Mouse (Mus musculus) ES-E14 (cell line): ENCODE measurements at regions not wholly inside any gene's neighbourhood (a gene's known extent, or its start where the extent isn't known, plus 50 kb on each side); places are given as distances from the start of the nearest gene placed in this dataset.

Experiments
- DNase-seq: peaks from one replicate; pipeline ENCODE4 v3.0.0-alpha.2; 2013; ENCODE audit warnings: low read depth, low spot score
- H3K27ac ChIP-seq: 2 replicates; pipeline ENCODE4 v1.5.1; 2012; ENCODE audit warnings: low read depth, mild to moderate bottlenecking, low read length, moderate library complexity, mixed read lengths; ENCODE audit not compliant: poor library complexity, insufficient read depth, severe bottlenecking
- H3K36me3 ChIP-seq: 2 replicates; pipeline ENCODE4 v1.6.1; 2012; ENCODE audit warnings: mild to moderate bottlenecking, low read length, moderate library complexity, mixed read lengths; ENCODE audit not compliant: control insufficient read depth, poor library complexity, insufficient read depth, severe bottlenecking
- H3K4me1 ChIP-seq, 2 experiments: fragments of 150-350 bp in 1 of 2; sonication (generic) in 1 of 2; 2 replicates each; pipeline ENCODE4 v1.6.1; 2012; ENCODE audit warnings: low read length in 2 of 2, mild to moderate bottlenecking in 1 of 2, mixed read lengths in 1 of 2; ENCODE audit not compliant: control insufficient read depth in 2 of 2, insufficient read depth in 2 of 2, poor library complexity in 1 of 2
- H3K4me3 ChIP-seq, 2 experiments: fragments of 150-350 bp in 1 of 2; sonication (generic) in 1 of 2; 2 replicates each; pipeline ENCODE4 v1.5.1; 2012; ENCODE audit warnings: low read length in 2 of 2, low read depth in 1 of 2, mild to moderate bottlenecking in 1 of 2, mixed read lengths in 1 of 2; ENCODE audit not compliant: insufficient read depth in 1 of 2, poor library complexity in 1 of 2, severe bottlenecking in 1 of 2
- H3K9ac ChIP-seq: 2 replicates; pipeline ENCODE4 v1.6.1; 2012; ENCODE audit warnings: low read depth, mild to moderate bottlenecking, low read length, mixed read lengths; ENCODE audit not compliant: poor library complexity, insufficient read depth, severe bottlenecking
- H3K9me3 ChIP-seq: fragments of 150-350 bp; sonication (generic); 2 replicates; pipeline ENCODE4 v1.6.1; 2012; ENCODE audit warnings: low read depth, mild to moderate bottlenecking, low read length; ENCODE audit not compliant: control insufficient read depth, insufficient read depth
- CHD2 ChIP-seq: IDR thresholded peaks from 2 replicates; pipeline ENCODE4 v1.6.1; 2014; ENCODE audit warnings: mild to moderate bottlenecking, low read depth, low read length, inconsistent platforms
- HCFC1 ChIP-seq: IDR thresholded peaks from 2 replicates; pipeline ENCODE4 v1.6.1; 2012; ENCODE audit warnings: low read length, inconsistent platforms, borderline replicate concordance; ENCODE audit not compliant: insufficient read depth
- MAFK ChIP-seq: IDR thresholded peaks from 2 replicates; pipeline ENCODE4 v1.6.1; 2014; ENCODE audit warnings: mild to moderate bottlenecking, low read depth, low read length, inconsistent platforms; ENCODE audit not compliant: insufficient read depth
- ZC3H11A ChIP-seq: IDR thresholded peaks from 2 replicates; pipeline ENCODE4 v1.6.1; 2012; ENCODE audit warnings: low read depth, mild to moderate bottlenecking, inconsistent platforms, low read length, borderline replicate concordance
- ZNF384 ChIP-seq: IDR thresholded peaks from 2 replicates; pipeline ENCODE4 v1.6.1; 2012; ENCODE audit warnings: low read depth, low read length, inconsistent platforms
- in situ Hi-C, 2 experiments: fragments of 600-800 bp; cut with MboI; formaldehyde crosslinking; loops; one replicate each; pipeline ENCODE4 v1.15.1; 2025; ENCODE audit warnings: low sequenced_read_pairs in 2 of 2, inconsistent platforms in 1 of 2; ENCODE audit not compliant: unreplicated experiment in 2 of 2

DNA sequence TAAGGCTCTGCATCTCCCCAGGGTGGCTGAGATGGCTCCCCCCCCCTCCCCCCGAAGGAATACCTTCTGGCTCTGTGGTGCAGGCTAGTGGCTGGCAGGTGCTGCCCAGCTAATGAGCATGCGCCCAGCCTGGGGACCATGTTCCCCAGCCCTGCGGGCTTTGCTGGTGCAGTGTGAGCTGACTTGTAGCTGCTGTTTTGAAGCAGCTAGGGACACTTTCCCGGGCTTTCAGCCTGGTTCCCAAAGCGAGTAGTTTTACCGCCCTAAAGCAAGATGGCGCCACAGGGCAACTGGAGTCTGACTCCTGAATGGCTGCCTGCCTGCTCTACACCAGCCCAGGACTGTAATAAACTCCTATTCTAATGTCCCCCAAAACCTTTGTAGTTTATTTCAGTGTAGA, 71.6 kb upstream of the Fam13c start:
- Histone ChIP-seq H3K36me3 (no peaks in the 10 kb centered on the region), H3K9ac (no peak overlapping the region), H3K27ac (peak overlapping the region; percentile 80; the same call in 1 of the 2 replicates), H3K9me3 (no peaks in the 10 kb centered on the region), H3K4me1 (peaks cover 24 to 34% of the 10 kb centered on the region in 2 experiments), H3K4me3 (no peak overlapping the region)
- DNase-seq: no peak
- in situ Hi-C loops: no loop called here
- TF ChIP-seq ZC3H11A (no peak), HCFC1 (no peak), MAFK (no peak), CHD2 (no peak), ZNF384 (no peak)

- Histone ChIP-seq H3K4me3 (no peak overlapping the region), H3K36me3 (no peaks in the 10 kb centered on the region), H3K9me3 (no peaks in the 10 kb centered on the region), H3K27ac (no peak overlapping the region; the same call in 1 of the 2 replicates), H3K9ac (no peak overlapping the region), H3K4me1 (peaks cover 2 to 16% of the 10 kb centered on the region in 2 experiments; a peak in 3 of 4 replicates)
- TF ChIP-seq HCFC1: no peak
- TF ChIP-seq CHD2: no peak
- no peak for TF ChIP-seq MAFK
- no peak for TF ChIP-seq ZC3H11A
- TF ChIP-seq ZNF384: no peak
- in situ Hi-C loops: no loop called here
- DNase-seq: no peak
Measured at GRCm38 (mm10) chr10:70372411-70373136, 67.7 kb upstream of the Fam13c start.

DNA sequence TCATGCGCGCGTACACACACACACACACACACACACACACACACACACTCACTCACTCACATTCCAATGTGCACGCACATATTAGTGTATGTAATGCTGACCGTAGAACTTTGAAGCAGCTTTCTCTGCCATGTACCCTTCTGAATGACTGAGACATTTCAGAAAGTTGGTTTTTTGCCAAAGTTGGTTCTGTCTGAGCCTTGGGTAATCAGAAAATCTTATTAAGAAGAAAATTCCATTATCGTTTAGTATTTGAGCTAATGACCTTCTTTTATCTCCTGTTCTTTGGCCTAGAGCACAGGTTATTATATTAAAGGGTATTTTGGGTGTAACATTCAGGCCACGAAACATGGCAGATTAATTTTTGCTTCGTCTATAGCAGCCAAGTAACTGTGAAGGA, 67.1 kb upstream of the Fam13c start:
- Histone ChIP-seq H3K27ac (no peak overlapping the region; the same call in 1 of the 2 replicates), H3K4me1 (peaks cover 3 to 12% of the 10 kb centered on the region in 2 experiments; a peak in 3 of 4 replicates), H3K4me3 (no peak overlapping the region), H3K9ac (no peak overlapping the region), H3K9me3 (no peaks in the 10 kb centered on the region), H3K36me3 (no peaks in the 10 kb centered on the region)
- no peak for DNase-seq
- TF ChIP-seq CHD2: no peak
- no peak for TF ChIP-seq ZNF384
- no peak for TF ChIP-seq HCFC1
- no peak for TF ChIP-seq MAFK
- no peak for TF ChIP-seq ZC3H11A
- in situ Hi-C loops: no loop called here

- in situ Hi-C loops: no loop called here
- no peak overlapping the region for H3K9ac ChIP-seq
Measured at GRCm38 (mm10) chr10:70373836-70374235, 66.4 kb upstream of the Fam13c start.

More at GRCm38 (mm10) chr10:70373836-70374235, 66.4 kb upstream of the Fam13c start:
- TF ChIP-seq MAFK: no peak
- no peak for TF ChIP-seq CHD2
- TF ChIP-seq ZC3H11A: no peak
- no peak for TF ChIP-seq ZNF384
- no peak for TF ChIP-seq HCFC1
- Histone ChIP-seq H3K4me3 (no peak overlapping the region), H3K36me3 (0 out of 2 replicates have a peak, but pooled peaks cover 2% of the 10 kb centered on the region), H3K9me3 (no peaks in the 10 kb centered on the region), H3K27ac (no peak overlapping the region; the same call in 1 of the 2 replicates), H3K4me1 (peaks cover 4 to 15% of the 10 kb centered on the region in 2 experiments; a peak in 3 of 4 replicates)
- no peak for DNase-seq
